Mouse (Mus musculus): ENCODE data around the gene Dlx6.

DNA sequence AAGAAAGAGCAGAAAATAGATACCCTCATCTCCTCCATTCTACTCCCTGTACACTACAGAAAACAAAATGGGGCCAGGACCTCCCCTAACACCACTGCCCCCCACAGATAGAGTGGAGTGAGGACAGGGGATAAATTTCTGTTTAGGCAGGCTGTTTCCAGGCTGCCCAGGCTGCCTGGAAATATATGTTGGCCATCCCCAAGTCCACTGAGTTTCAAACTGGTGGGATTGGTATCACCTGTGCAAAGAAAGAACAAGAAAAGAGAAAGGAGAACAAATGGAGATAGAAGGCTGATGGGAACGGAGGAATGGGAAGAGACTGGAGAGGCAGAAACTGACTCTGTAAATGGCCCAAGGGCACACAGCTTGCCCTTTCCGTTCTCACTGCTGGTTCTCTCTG, 13.1 kb downstream of the Dlx6 start:
- TF ChIP-seq CTCF (IDR thresholded peaks at IDR 0.05; ENCODE audit: extremely low read depth, insufficient read depth, low read length) (no peak), POLR2A (IDR thresholded peaks at IDR 0.05; ENCODE audit: extremely low read depth, insufficient read depth, low read length) (no peak)
